ENCODE assay signal across 11 mouse cellular contexts in the genomic region with DNA sequence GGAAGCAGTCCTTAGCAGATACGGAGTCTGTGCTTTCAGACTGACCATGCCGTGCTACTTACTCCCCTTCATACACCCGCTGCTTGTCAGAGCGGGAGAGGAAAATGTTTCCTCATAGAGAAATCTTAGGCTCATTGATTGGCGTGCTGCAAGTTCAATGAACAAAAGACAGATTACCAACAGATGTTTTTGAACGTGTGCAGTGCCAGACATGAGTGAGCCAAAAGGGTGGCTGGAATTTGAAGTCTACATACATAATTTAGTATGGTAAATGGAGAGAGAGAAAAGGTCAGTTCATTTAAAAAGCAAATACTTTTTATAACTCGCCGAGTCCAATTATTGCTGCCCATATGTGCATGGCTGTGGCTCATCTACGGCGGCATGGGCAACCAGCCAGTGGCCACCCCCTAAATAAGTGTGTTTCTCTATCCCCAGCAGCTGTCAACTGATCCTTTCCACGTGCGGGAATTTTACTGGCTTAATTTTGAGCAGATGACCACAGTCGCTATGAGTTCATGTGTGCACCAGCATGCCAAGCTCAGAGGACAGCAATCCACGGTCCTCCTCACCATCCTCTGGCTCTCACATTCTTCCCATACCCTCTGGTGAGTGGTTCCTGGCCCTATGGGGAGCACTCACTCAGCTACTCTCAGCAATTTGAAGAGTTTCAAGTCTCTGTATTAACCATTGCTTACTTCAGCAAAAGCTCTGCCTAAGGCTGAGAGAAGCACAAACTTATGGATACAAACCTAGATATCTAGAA.
A peak's percentile ranks its signal among the peaks of the same experiment; 100 is the strongest.
DNase-seq lines count a peak whose midpoint lies in the region; ATAC-seq lines count a peak whose summit lies in the region.
"Had no signal": no experiment of that assay in that cellular context is flagged by ENCODE, and none has a peak within 500 bp of the region (broad histone marks: within the 10 kb centered on the region; RNA-seq: fewer than 3 reads in every experiment).

No protein-coding gene starts in this region.

- H3K4me3 ChIP-seq in forebrain, embryonic 11.5 days (ENCODE audit: low read depth, low read length) = no peak overlapping the region
- H3K4me3 ChIP-seq in forebrain, embryonic 10.5 days = no peak overlapping the region
- no peak overlapping the region for H3K4me3 ChIP-seq in embryonic facial prominence, embryonic 14.5 days (ENCODE audit: low read depth, low read length)

- H3K9me3 ChIP-seq in forebrain, embryonic 11.5 days (ENCODE audit: control insufficient read depth, low read length) = no peaks in the 10 kb centered on the region
- no peaks in the 10 kb centered on the region for H3K9me3 ChIP-seq in forebrain, embryonic 10.5 days
- H3K9me3 ChIP-seq in embryonic facial prominence, embryonic 14.5 days (ENCODE audit: control insufficient read depth, low read length) = no peaks in the 10 kb centered on the region

- 0 out of 2 replicates have a peak, but pooled peaks cover 3% of the 10 kb centered on the region for H3K4me1 ChIP-seq in forebrain, embryonic 11.5 days (replicated peaks; ENCODE audit: control insufficient read depth, insufficient read depth, low read length)
- peaks cover 12% of the 10 kb centered on the region for H3K4me1 ChIP-seq in forebrain, embryonic 10.5 days
- peaks cover 5% of the 10 kb centered on the region; the same call in 1 of the 2 replicates for H3K4me1 ChIP-seq in embryonic facial prominence, embryonic 14.5 days (ENCODE audit: control insufficient read depth, insufficient read depth, low read length)

- H3K9ac ChIP-seq in forebrain, embryonic 11.5 days (ENCODE audit: low read length) = no peak overlapping the region
- no peak overlapping the region for H3K9ac ChIP-seq in embryonic facial prominence, embryonic 14.5 days (ENCODE audit: low read depth, low read length)

- no peak overlapping the region for H3K4me2 ChIP-seq in forebrain, embryonic 11.5 days (ENCODE audit: low read depth, low read length, severe bottlenecking)
- H3K4me2 ChIP-seq in embryonic facial prominence, embryonic 14.5 days (ENCODE audit: low read depth, low read length) = peak overlapping the region; percentile 39

- peak; percentile 34; the same call in 1 of the 2 replicates for ATAC-seq in forebrain, embryonic 11.5 days (replicated peaks; ENCODE audit: low FRiP score)
- peak; percentile 88 for ATAC-seq in embryonic facial prominence, embryonic 14.5 days (ENCODE audit: low read depth)
- ATAC-seq in frontal cortex, adult (ENCODE audit: low TSS enrichment) = no peak

- no peak overlapping the region for H3K27ac ChIP-seq in forebrain, embryonic 11.5 days (ENCODE audit: low read depth, low read length)
- H3K27ac ChIP-seq in forebrain, embryonic 10.5 days = no peak overlapping the region
- H3K27ac ChIP-seq in embryonic facial prominence, embryonic 14.5 days (replicated peaks; ENCODE audit: low read depth, low read length) = no peak overlapping the region; the same call in 1 of the 2 replicates

- DNase-seq in forebrain, embryonic 11.5 days (ENCODE audit: low spot score) = no peak
- no peak for DNase-seq in forebrain, embryonic 10.5 days (ENCODE audit: extremely low spot score, low spot score)
- peak; percentile 86 for DNase-seq in embryonic facial prominence, embryonic 14.5 days (ENCODE audit: low spot score)
- DNase-seq in layer of hippocampus, postnatal 10 days (ENCODE audit: low spot score in 2 of 2) = peak; percentile 17 to 35
- DNase-seq in mesoderm, embryonic 11.5 days (ENCODE audit: low read depth, low spot score) = peak; percentile 26
- no peak for DNase-seq in B cell, adult 2 months
- DNase-seq in gastrocnemius, adult 8-10 months (ENCODE audit: low spot score in 2 of 2) = no peak
- DNase-seq: cerebellum, adult 18-20 months; heart, postnatal 10 days; kidney, postnatal 25 days had no signal

- H3K36me3 ChIP-seq in forebrain, embryonic 11.5 days (ENCODE audit: control insufficient read depth, insufficient read depth, low read length) = no peaks in the 10 kb centered on the region
- H3K36me3 ChIP-seq in forebrain, embryonic 10.5 days (replicated peaks) = no peaks in the 10 kb centered on the region
- H3K36me3 ChIP-seq in embryonic facial prominence, embryonic 14.5 days (ENCODE audit: control insufficient read depth, insufficient read depth, low read length) = no peaks in the 10 kb centered on the region

- H3K27me3 ChIP-seq in forebrain, embryonic 11.5 days (ENCODE audit: control insufficient read depth, insufficient read depth, low read length) = no peaks in the 10 kb centered on the region
- H3K27me3 ChIP-seq in forebrain, embryonic 10.5 days (ENCODE audit: poor library complexity, severe bottlenecking) = no peaks in the 10 kb centered on the region
- no peaks in the 10 kb centered on the region for H3K27me3 ChIP-seq in embryonic facial prominence, embryonic 14.5 days (replicated peaks; ENCODE audit: control insufficient read depth, insufficient read depth, low read length)

- WGBS in forebrain, embryonic 11.5 days = 52% methylated on average over 14 of the region's 14 CpGs
- WGBS in forebrain, embryonic 10.5 days = 75% methylated on average over 14 of the region's 14 CpGs
- WGBS in embryonic facial prominence, embryonic 14.5 days = 23% methylated on average over 14 of the region's 14 CpGs

Comparison
In these comparisons a context has a peak if more than half of its experiments do, and no peak if none do; other contexts are left out.
1. DNase-seq: peak in embryonic facial prominence, embryonic 14.5 days (single experiment), layer of hippocampus, postnatal 10 days (2 of 2) and mesoderm, embryonic 11.5 days (single experiment); none in forebrain, embryonic 11.5 days (single experiment), forebrain, embryonic 10.5 days (single experiment), B cell, adult 2 months (0 of 2) and gastrocnemius, adult 8-10 months (0 of 2).